Mouse (Mus musculus) embryonic fibroblast, embryonic 13.5 days (primary cell): Measurements from ENCODE around the gene Slc9a9.

ENCODE experiments used
- CTCF ChIP-seq: IDR thresholded peaks from 2 replicates; pipeline ENCODE4 v1.5.1; 2011; ENCODE audit warnings: mild to moderate bottlenecking, control low read depth, low read length, moderate library complexity, borderline replicate concordance; ENCODE audit not compliant: insufficient read depth
- POLR2A ChIP-seq: IDR thresholded peaks from 2 replicates; pipeline ENCODE4 v1.6.1; 2011; ENCODE audit warnings: low read depth, mild to moderate bottlenecking, control low read depth, low read length, moderate library complexity

- TF ChIP-seq POLR2A (no peak), CTCF (no peak)
These were observed 398.8 kb downstream of the Slc9a9 start for GRCm38 (mm10) chr9:95068466-95068865.
